Mouse (Mus musculus): Measurements from ENCODE around the gene Nr0b2.

Gene Nr0b2

GRCm38 (mm10) chr4:133561622-133562021, 8.4 kb downstream of the Nr0b2 start:
- no peak for DNase-seq (ENCODE audit: low spot score in 2 of 2)

- no peak for DNase-seq (ENCODE audit: low spot score in 2 of 2)
Measured at GRCm38 (mm10) chr4:133563123-133563571, 10.0 kb downstream of the Nr0b2 start.

- DNase-seq (ENCODE audit: low spot score in 2 of 2) = no peak
Measured at GRCm38 (mm10) chr4:133567251-133567650, 14.1 kb downstream of the Nr0b2 start.

GRCm38 (mm10) chr4:133569291-133570065, 16.3 kb downstream of the Nr0b2 start:
- DNase-seq (ENCODE audit: low spot score in 2 of 2) = no peak

- no peak for DNase-seq (ENCODE audit: low spot score in 2 of 2)
Measured at GRCm38 (mm10) chr4:133570066-133570466, 16.9 kb downstream of the Nr0b2 start.

GRCm38 (mm10) chr4:133574070-133574842, 21.1 kb downstream of the Nr0b2 start, which contains the start of gene Gpatch3:
Gene Gpatch3 (plus strand): TSS chr4:133574745.
- peak; percentile 86 to 89 for DNase-seq (ENCODE audit: low spot score in 2 of 2)

- DNase-seq (ENCODE audit: low spot score in 2 of 2) = no peak
Measured at GRCm38 (mm10) chr4:133574843-133575202, 21.6 kb downstream of the Nr0b2 start.

- no peak for DNase-seq (ENCODE audit: low spot score in 2 of 2)
Measured at GRCm38 (mm10) chr4:133577983-133578382, 24.8 kb downstream of the Nr0b2 start.

GRCm38 (mm10) chr4:133583690-133584058, 30.5 kb downstream of the Nr0b2 start:
- DNase-seq (ENCODE audit: low spot score in 2 of 2) = no peak

- peak; percentile 43 to 73 for DNase-seq (ENCODE audit: low spot score in 2 of 2)
Measured at GRCm38 (mm10) chr4:133584059-133584951, 31.1 kb downstream of the Nr0b2 start, which contains the start of gene Gpn2. Gene Gpn2 (plus strand): TSS chr4:133584362.

GRCm38 (mm10) chr4:133592570-133592969, 39.4 kb downstream of the Nr0b2 start:
- DNase-seq (ENCODE audit: low spot score in 2 of 2) = no peak

- peak in 1 of 2 experiments; percentile 31 for DNase-seq (ENCODE audit: low spot score in 2 of 2)
Measured at GRCm38 (mm10) chr4:133595538-133595937, 42.4 kb downstream of the Nr0b2 start.

- no peak for DNase-seq (ENCODE audit: low spot score in 2 of 2)
Measured at GRCm38 (mm10) chr4:133596084-133596483, 42.9 kb downstream of the Nr0b2 start.

- no peak for DNase-seq (ENCODE audit: low spot score in 2 of 2)
Measured at GRCm38 (mm10) chr4:133598616-133599015, 45.4 kb downstream of the Nr0b2 start.

GRCm38 (mm10) chr4:133599116-133599515, 45.9 kb downstream of the Nr0b2 start:
- no peak for DNase-seq (ENCODE audit: low spot score in 2 of 2)

- DNase-seq (ENCODE audit: low spot score in 2 of 2) = peak; percentile 89 to 96
Measured at GRCm38 (mm10) chr4:133599571-133600073, 46.4 kb downstream of the Nr0b2 start.

- DNase-seq (ENCODE audit: low spot score in 2 of 2) = peak in 1 of 2 experiments; percentile 40
Measured at GRCm38 (mm10) chr4:133600306-133600705, 47.1 kb downstream of the Nr0b2 start.

- peak; percentile 81 to 88 for DNase-seq (ENCODE audit: low spot score in 2 of 2)
Measured at GRCm38 (mm10) chr4:133601721-133602218, 48.6 kb downstream of the Nr0b2 start, which contains the start of gene Sfn. Gene Sfn (minus strand): TSS chr4:133602168.

GRCm38 (mm10) chr4:133603056-133603455, 49.9 kb downstream of the Nr0b2 start:
- DNase-seq (ENCODE audit: low spot score in 2 of 2) = no peak

GRCm38 (mm10) chr4:133604175-133604574, 51.0 kb downstream of the Nr0b2 start:
- no peak for DNase-seq (ENCODE audit: low spot score in 2 of 2)

GRCm38 (mm10) chr4:133604856-133605255, 51.7 kb downstream of the Nr0b2 start:
- peak in 1 of 2 experiments; percentile 39 for DNase-seq (ENCODE audit: low spot score in 2 of 2)

Measured in urinary bladder, adult 18-20 months (tissue).